Mouse (Mus musculus) neural tube, embryonic 13.5 days (tissue): Measurements from ENCODE around the gene Mtrf1. TPM values are rescaled to one million over a fixed set of nuclear protein-coding genes. Genes with fewer than 3 reads are reported as not detected.
"Not testable (repeated sequence)": the region's sequence is repeated elsewhere in the genome, so short reads cannot be mapped to it uniquely, and the experiment has no call there.

Source experiments
- ATAC-seq: fragments of 200-750 bp; cut with Nextera tagmentation; 2 replicates; pipeline ENCODE4 v1.8.0; 2017; ENCODE audit warnings: low read depth, mild to moderate bottlenecking, moderate TSS enrichment, moderate library complexity
- H3K27ac ChIP-seq: fragments of 300-500 bp; sonication (generic); replicated peaks from 2 replicates; pipeline ENCODE4 v1.5.1; 2015; ENCODE audit warnings: moderate library complexity, mild to moderate bottlenecking, inconsistent platforms
- H3K27me3 ChIP-seq: fragments of 300-500 bp; sonication (generic); 2 replicates; pipeline ENCODE4 v1.6.1; 2015; ENCODE audit warnings: mild to moderate bottlenecking, inconsistent platforms
- H3K36me3 ChIP-seq: fragments of 300-500 bp; sonication (generic); 2 replicates; pipeline ENCODE4 v1.6.1; 2015; ENCODE audit warnings: mild to moderate bottlenecking, inconsistent platforms
- H3K4me1 ChIP-seq: fragments of 300-500 bp; sonication (generic); replicated peaks from 2 replicates; pipeline ENCODE4 v1.6.1; 2015; ENCODE audit warnings: inconsistent platforms
- H3K4me2 ChIP-seq: fragments of 300-500 bp; sonication (generic); 2 replicates; pipeline ENCODE4 v1.6.1; 2015; ENCODE audit warnings: inconsistent platforms, mild to moderate bottlenecking, moderate library complexity
- H3K4me3 ChIP-seq: fragments of 300-500 bp; sonication (generic); 2 replicates; pipeline ENCODE4 v1.5.1; 2015; ENCODE audit warnings: mild to moderate bottlenecking, inconsistent platforms
- H3K9ac ChIP-seq: fragments of 300-500 bp; sonication (generic); 2 replicates; pipeline ENCODE4 v1.6.1; 2015; ENCODE audit warnings: moderate library complexity, mild to moderate bottlenecking, inconsistent platforms
- H3K9me3 ChIP-seq: fragments of 300-500 bp; sonication (generic); 2 replicates; pipeline ENCODE4 v1.6.1; 2016; ENCODE audit warnings: inconsistent platforms
- WGBS: fragments of 180-500 bp; shearing (Covaris S2); methylation state at CpG from one replicate; pipeline ENCODE4 v1.1.7; 2015; 5-methylcytosine and 5-hydroxymethylcytosine counted together
- polyA plus RNA-seq: library from polyadenylated mRNA; unstranded; fragments of >200 nt; fragmentation: Nextera tagmentation; extraction: Ambion mirVana; gene quantifications from 2 replicates; pipeline ENCODE4 v1.2.1, GENCODE M21; 2015

Mtrf1 gene
- polyA plus RNA-seq, 1 experiment from 2014 or later, result 11.5 TPM

- not testable (repeated sequence) for H3K4me1 ChIP-seq, H3K4me3 ChIP-seq, H3K9ac ChIP-seq, H3K9me3 ChIP-seq, H3K27ac ChIP-seq, H3K36me3 ChIP-seq, H3K27me3 ChIP-seq, H3K4me2 ChIP-seq
- WGBS, result 95% methylated on average over 8 of the region's 10 CpGs
- peak; percentile 45; the same call in 1 of the 2 replicates for ATAC-seq
These were observed 55.0 kb downstream of the Mtrf1 start for GRCm38 (mm10) chr14:79452591-79452934.

- no peaks in the 10 kb centered on the region for H3K9me3 ChIP-seq
- H3K4me2 ChIP-seq, result no peak overlapping the region
- no peak overlapping the region for H3K9ac ChIP-seq
- H3K4me3 ChIP-seq, result no peak overlapping the region
- no peak overlapping the region for H3K27ac ChIP-seq
- no peaks in the 10 kb centered on the region for H3K4me1 ChIP-seq
- no peaks in the 10 kb centered on the region for H3K27me3 ChIP-seq
- WGBS, result 84% methylated on average over 1 of the region's 1 CpGs
- no peak for ATAC-seq
- peaks cover 42% of the 10 kb centered on the region for H3K36me3 ChIP-seq
These were observed 62.8 kb downstream of the Mtrf1 start for GRCm38 (mm10) chr14:79460401-79460800.

- no peak overlapping the region for H3K9ac ChIP-seq
- peaks cover 48% of the 10 kb centered on the region for H3K36me3 ChIP-seq
- no peak overlapping the region for H3K4me3 ChIP-seq
- no peaks in the 10 kb centered on the region for H3K4me1 ChIP-seq
- 92% methylated on average over 4 of the region's 4 CpGs for WGBS
- H3K27ac ChIP-seq, result no peak overlapping the region
- ATAC-seq, result no peak
- H3K4me2 ChIP-seq, result no peak overlapping the region
- no peaks in the 10 kb centered on the region for H3K9me3 ChIP-seq
- H3K27me3 ChIP-seq, result no peaks in the 10 kb centered on the region
These were observed 63.4 kb downstream of the Mtrf1 start for GRCm38 (mm10) chr14:79460988-79461387.

GRCm38 (mm10) chr14:79465623-79466022 lies 68.1 kb downstream of the Mtrf1 start:
- no peak overlapping the region for H3K27ac ChIP-seq
- no peaks in the 10 kb centered on the region for H3K27me3 ChIP-seq
- no peak for ATAC-seq
- no peak overlapping the region for H3K4me3 ChIP-seq
- 98% methylated on average over 1 of the region's 1 CpGs for WGBS
- H3K36me3 ChIP-seq, result peaks cover 76% of the 10 kb centered on the region
- H3K4me2 ChIP-seq, result no peak overlapping the region
- H3K9ac ChIP-seq, result no peak overlapping the region
- H3K9me3 ChIP-seq, result no peaks in the 10 kb centered on the region
- no peaks in the 10 kb centered on the region for H3K4me1 ChIP-seq

- no peak overlapping the region for H3K4me2 ChIP-seq
- 34% methylated on average over 3 of the region's 3 CpGs for WGBS
- no peaks in the 10 kb centered on the region for H3K9me3 ChIP-seq
- no peak overlapping the region for H3K4me3 ChIP-seq
- no peak overlapping the region for H3K27ac ChIP-seq
- no peak for ATAC-seq
- no peak overlapping the region for H3K9ac ChIP-seq
- no peaks in the 10 kb centered on the region for H3K27me3 ChIP-seq
- H3K36me3 ChIP-seq, result peaks cover 79% of the 10 kb centered on the region
- H3K4me1 ChIP-seq, result no peaks in the 10 kb centered on the region
These were observed 70.0 kb downstream of the Mtrf1 start for GRCm38 (mm10) chr14:79467621-79468020.

Other genes starting within 250 kb of the Mtrf1 start
- not detected in 2 replicates for gene Zfp957, start 150.4 kb upstream of the Mtrf1 start, polyA plus RNA-seq
- gene Rgcc, start 96.1 kb upstream of the Mtrf1 start, polyA plus RNA-seq, result 67.4 and 72.9 TPM in 2 replicates
- 19.2 and 22.3 TPM in 2 replicates for gene Naa16, start 7.0 kb upstream of the Mtrf1 start, polyA plus RNA-seq
- gene Kbtbd7, start 28.7 kb downstream of the Mtrf1 start, polyA plus RNA-seq, result 15.6 and 18.0 TPM in 2 replicates
- gene Kbtbd6, start 54.1 kb downstream of the Mtrf1 start, polyA plus RNA-seq, result 1.6 and 1.8 TPM in 2 replicates
- 4.3 and 4.6 TPM in 2 replicates for gene Elf1, start 83.4 kb downstream of the Mtrf1 start, polyA plus RNA-seq
- 45.1 and 47.8 TPM in 2 replicates for gene Wbp4, start 83.7 kb downstream of the Mtrf1 start, polyA plus RNA-seq
- gene Sugt1, start 189.9 kb downstream of the Mtrf1 start, polyA plus RNA-seq, result 124 and 140 TPM in 2 replicates